Mouse (Mus musculus): ENCODE measurements around the gene Ccnt2. TPM values are rescaled to one million over a fixed set of nuclear protein-coding genes. Genes with fewer than 3 reads are reported as not detected.

Ccnt2 gene
- polyA plus RNA-seq (2014; fragmentation: Nextera tagmentation; extraction: Ambion mirVana), result 61.6 and 62.2 TPM in 2 replicates

DNA sequence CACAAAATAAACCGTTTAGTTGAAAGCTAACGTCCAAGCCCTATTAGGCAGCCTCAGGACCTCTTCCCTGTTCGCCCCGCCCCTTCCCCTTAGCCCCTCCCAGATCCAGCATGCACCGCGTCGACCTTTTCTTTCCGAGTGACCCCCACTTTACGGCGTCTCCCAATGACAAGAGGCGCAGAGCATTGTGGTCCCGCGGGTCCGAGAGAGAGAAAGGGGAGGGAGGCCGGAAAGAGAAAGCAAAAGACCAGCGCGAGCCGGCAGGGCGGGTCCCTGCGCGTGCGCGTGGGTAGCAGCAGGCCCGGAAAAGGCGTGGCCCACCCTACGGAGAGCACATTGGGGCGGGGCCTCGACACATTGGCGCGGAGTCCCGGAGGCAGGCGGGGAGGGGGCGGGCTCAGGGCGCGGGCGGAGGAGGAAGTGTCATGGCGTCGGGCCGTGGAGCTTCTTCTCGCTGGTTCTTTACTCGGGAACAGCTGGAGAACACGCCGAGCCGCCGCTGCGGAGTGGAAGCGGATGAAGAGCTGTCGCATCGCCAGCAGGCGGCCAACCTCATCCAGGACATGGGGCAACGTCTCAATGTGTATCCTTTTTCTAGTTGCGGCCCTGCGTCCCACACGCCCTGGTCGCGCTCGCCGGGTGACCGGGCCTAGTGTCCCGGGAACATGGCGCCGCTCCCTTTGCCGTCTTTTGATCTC is at the start of gene Ccnt2:
Ccnt2 (plus strand) TSS at position 362 of the 698 bp plus-strand sequence.
- H3K9me3 ChIP-seq (ENCODE audit: control insufficient read depth, low read length), result no peaks in the 10 kb centered on the region
- H3K4me2 ChIP-seq (ENCODE audit: low read length), result peak within 1 kb of the TSS; percentile 84
- H3K27ac ChIP-seq (replicated peaks in 1 of 2; ENCODE audit: control insufficient read depth in 1 of 2, insufficient read depth in 1 of 2, low read depth in 2 of 2, low read length in 2 of 2), result peak within 1 kb of the TSS; percentile 92 to 96
- peak; percentile 99 for ATAC-seq (ENCODE audit: insufficient number of reproducible peaks, insufficient read depth, low FRiP score, low read depth)
- WGBS, result under 1% methylated on average over 63 of the region's 63 CpGs
- H3K36me3 ChIP-seq (ENCODE audit: control insufficient read depth, insufficient read depth, low read length), result peaks cover 10% of the 10 kb centered on the region; the same call in 1 of the 2 replicates
- H3K27me3 ChIP-seq (ENCODE audit: control insufficient read depth, insufficient read depth, low read length), result no peaks in the 10 kb centered on the region
- H3K4me3 ChIP-seq (ENCODE audit: control insufficient read depth in 1 of 2, insufficient read depth in 1 of 2, low read depth in 1 of 2, low read length in 2 of 2), result peak within 1 kb of the TSS; percentile 76 to 77
- peak within 1 kb of the TSS; percentile 85 for H3K9ac ChIP-seq (ENCODE audit: low read length)
- H3K4me1 ChIP-seq (ENCODE audit: control insufficient read depth in 2 of 2, insufficient read depth in 2 of 2, low read length in 2 of 2), result peaks cover 6 to 28% of the 10 kb centered on the region in 2 experiments

DNA sequence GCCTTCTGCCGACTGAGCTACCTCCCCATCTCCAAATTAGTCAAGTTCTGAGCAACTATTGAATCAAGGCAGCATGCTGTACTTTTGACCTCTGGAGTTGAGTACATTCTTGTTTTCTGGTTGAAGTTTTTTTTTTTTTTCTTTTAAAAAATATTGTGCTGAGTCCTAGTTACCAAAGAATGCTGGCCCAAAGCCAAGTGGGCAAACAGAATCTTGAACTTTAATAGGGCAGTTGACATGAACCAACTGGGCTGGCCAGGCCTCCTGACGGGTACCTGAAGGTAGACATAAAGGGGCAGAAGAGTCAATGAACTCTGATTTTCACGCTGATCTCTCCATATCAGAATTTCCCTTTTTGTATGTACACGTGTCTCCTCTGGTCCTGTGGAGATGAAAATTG is 44.9 kb upstream of the Ccnt2 start, which contains the start of gene Acmsd:
Acmsd (plus strand) TSS at position 318 of the 400 bp plus-strand sequence.
- Histone ChIP-seq H3K27me3 (ENCODE audit: control insufficient read depth, insufficient read depth, low read length) (no peaks in the 10 kb centered on the region), H3K4me1 (ENCODE audit: control insufficient read depth in 2 of 2, insufficient read depth in 2 of 2, low read length in 2 of 2) (no peaks in the 10 kb centered on the region; a peak in 1 of 4 replicates), H3K4me2 (ENCODE audit: low read length) (no peak within 1 kb of the TSS), H3K9me3 (ENCODE audit: control insufficient read depth, low read length) (0 out of 2 replicates have a peak, but pooled peaks cover 3% of the 10 kb centered on the region), H3K27ac (replicated peaks in 1 of 2; ENCODE audit: control insufficient read depth in 1 of 2, insufficient read depth in 1 of 2, low read depth in 2 of 2, low read length in 2 of 2) (no peak within 1 kb of the TSS), H3K36me3 (ENCODE audit: control insufficient read depth, insufficient read depth, low read length) (no peaks in the 10 kb centered on the region), H3K9ac (ENCODE audit: low read length) (no peak within 1 kb of the TSS), H3K4me3 (ENCODE audit: control insufficient read depth in 1 of 2, insufficient read depth in 1 of 2, low read depth in 1 of 2, low read length in 2 of 2) (no peak within 1 kb of the TSS)
- no peak for ATAC-seq (ENCODE audit: insufficient number of reproducible peaks, insufficient read depth, low FRiP score, low read depth)
- WGBS, result 88% methylated on average over 4 of the region's 4 CpGs

DNA sequence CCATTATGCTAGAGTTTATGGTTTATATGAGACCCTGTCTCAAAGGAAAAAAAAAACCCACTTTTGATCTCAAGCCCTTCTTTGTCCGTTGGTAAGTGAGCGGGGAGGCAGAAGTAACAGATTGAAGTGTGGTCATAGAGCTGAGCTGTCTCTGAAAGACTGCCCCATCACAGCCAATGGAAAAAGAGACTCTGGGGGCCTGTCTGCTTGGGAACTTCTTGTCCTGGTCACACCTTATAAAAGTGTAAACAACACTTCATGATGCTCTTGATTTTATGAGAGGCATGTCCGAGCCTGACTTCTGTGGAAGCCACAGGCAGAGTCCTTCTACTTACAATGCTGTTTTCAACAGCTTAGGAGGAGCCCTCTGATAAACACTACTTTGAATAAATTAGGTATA is 42.9 kb upstream of the Ccnt2 start:
- no peak for ATAC-seq (ENCODE audit: insufficient number of reproducible peaks, insufficient read depth, low FRiP score, low read depth)
- 0 out of 2 replicates have a peak, but pooled peaks cover 3% of the 10 kb centered on the region for H3K9me3 ChIP-seq (ENCODE audit: control insufficient read depth, low read length)
- 65% methylated on average over 3 of the region's 3 CpGs for WGBS
- no peak overlapping the region for H3K4me2 ChIP-seq (ENCODE audit: low read length)
- H3K27me3 ChIP-seq (ENCODE audit: control insufficient read depth, insufficient read depth, low read length), result no peaks in the 10 kb centered on the region
- H3K9ac ChIP-seq (ENCODE audit: low read length), result no peak overlapping the region
- H3K36me3 ChIP-seq (ENCODE audit: control insufficient read depth, insufficient read depth, low read length), result no peaks in the 10 kb centered on the region
- no peak overlapping the region for H3K4me3 ChIP-seq (ENCODE audit: control insufficient read depth in 1 of 2, insufficient read depth in 1 of 2, low read depth in 1 of 2, low read length in 2 of 2)
- H3K27ac ChIP-seq (replicated peaks in 1 of 2; ENCODE audit: control insufficient read depth in 1 of 2, insufficient read depth in 1 of 2, low read depth in 2 of 2, low read length in 2 of 2), result no peak overlapping the region
- H3K4me1 ChIP-seq (ENCODE audit: control insufficient read depth in 2 of 2, insufficient read depth in 2 of 2, low read length in 2 of 2), result no peaks in the 10 kb centered on the region; a peak in 1 of 4 replicates

DNA sequence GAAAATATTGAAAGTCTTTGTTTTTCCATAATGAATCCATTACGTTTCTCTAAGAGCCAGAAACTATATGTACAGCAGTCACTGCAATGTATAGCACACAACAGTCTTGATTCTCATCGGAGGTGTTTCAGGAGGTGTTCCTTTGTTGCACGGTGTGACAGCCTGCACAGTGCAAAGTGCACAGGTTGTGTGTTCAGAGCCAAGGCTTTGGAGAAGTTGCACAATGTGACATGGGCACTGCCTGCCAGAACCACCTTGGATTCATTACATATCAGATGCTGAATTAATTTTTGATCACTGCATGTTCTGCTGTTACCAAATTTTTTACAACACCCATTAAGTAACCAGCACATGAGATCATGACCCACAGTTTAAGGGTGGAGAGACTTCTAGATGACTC is 41.5 kb upstream of the Ccnt2 start:
- no peaks in the 10 kb centered on the region; a peak in 1 of 4 replicates for H3K4me1 ChIP-seq (ENCODE audit: control insufficient read depth in 2 of 2, insufficient read depth in 2 of 2, low read length in 2 of 2)
- no peak overlapping the region for H3K4me2 ChIP-seq (ENCODE audit: low read length)
- no peaks in the 10 kb centered on the region for H3K27me3 ChIP-seq (ENCODE audit: control insufficient read depth, insufficient read depth, low read length)
- H3K9me3 ChIP-seq (ENCODE audit: control insufficient read depth, low read length), result 0 out of 2 replicates have a peak, but pooled peaks cover 3% of the 10 kb centered on the region
- 80% methylated on average over 3 of the region's 3 CpGs for WGBS
- no peak overlapping the region for H3K9ac ChIP-seq (ENCODE audit: low read length)
- H3K36me3 ChIP-seq (ENCODE audit: control insufficient read depth, insufficient read depth, low read length), result no peaks in the 10 kb centered on the region
- no peak overlapping the region for H3K27ac ChIP-seq (replicated peaks in 1 of 2; ENCODE audit: control insufficient read depth in 1 of 2, insufficient read depth in 1 of 2, low read depth in 2 of 2, low read length in 2 of 2)
- ATAC-seq (ENCODE audit: insufficient number of reproducible peaks, insufficient read depth, low FRiP score, low read depth), result no peak
- H3K4me3 ChIP-seq (ENCODE audit: control insufficient read depth in 1 of 2, insufficient read depth in 1 of 2, low read depth in 1 of 2, low read length in 2 of 2), result no peak overlapping the region

DNA sequence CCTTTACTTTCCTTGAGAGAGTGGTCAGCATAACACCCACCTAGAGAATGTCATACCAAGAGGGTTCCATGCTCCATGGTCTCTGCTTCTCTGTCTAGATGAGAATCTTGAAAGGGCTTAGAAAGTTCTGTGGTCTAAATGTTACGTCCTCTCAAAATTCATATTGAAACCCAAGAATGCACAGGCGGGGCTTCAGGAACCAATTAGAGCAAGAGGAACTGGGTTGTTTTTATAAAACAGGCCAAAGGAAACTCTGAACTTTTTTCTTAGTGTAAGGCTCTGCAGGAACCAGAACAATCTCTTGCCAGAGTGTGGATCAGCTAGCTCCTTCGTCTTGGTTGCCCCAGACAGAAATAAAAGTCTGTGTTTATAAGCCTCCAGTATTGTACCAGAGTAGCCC is 41.1 kb upstream of the Ccnt2 start:
- Histone ChIP-seq H3K9me3 (ENCODE audit: control insufficient read depth, low read length) (0 out of 2 replicates have a peak, but pooled peaks cover 3% of the 10 kb centered on the region), H3K4me1 (ENCODE audit: control insufficient read depth in 2 of 2, insufficient read depth in 2 of 2, low read length in 2 of 2) (no peaks in the 10 kb centered on the region; a peak in 1 of 4 replicates), H3K27me3 (ENCODE audit: control insufficient read depth, insufficient read depth, low read length) (no peaks in the 10 kb centered on the region), H3K4me2 (ENCODE audit: low read length) (no peak overlapping the region), H3K27ac (replicated peaks in 1 of 2; ENCODE audit: control insufficient read depth in 1 of 2, insufficient read depth in 1 of 2, low read depth in 2 of 2, low read length in 2 of 2) (no peak overlapping the region), H3K9ac (ENCODE audit: low read length) (no peak overlapping the region), H3K36me3 (ENCODE audit: control insufficient read depth, insufficient read depth, low read length) (no peaks in the 10 kb centered on the region), H3K4me3 (ENCODE audit: control insufficient read depth in 1 of 2, insufficient read depth in 1 of 2, low read depth in 1 of 2, low read length in 2 of 2) (no peak overlapping the region)
- ATAC-seq (ENCODE audit: insufficient number of reproducible peaks, insufficient read depth, low FRiP score, low read depth), result no peak
- WGBS, result 68% methylated on average over 3 of the region's 3 CpGs

DNA sequence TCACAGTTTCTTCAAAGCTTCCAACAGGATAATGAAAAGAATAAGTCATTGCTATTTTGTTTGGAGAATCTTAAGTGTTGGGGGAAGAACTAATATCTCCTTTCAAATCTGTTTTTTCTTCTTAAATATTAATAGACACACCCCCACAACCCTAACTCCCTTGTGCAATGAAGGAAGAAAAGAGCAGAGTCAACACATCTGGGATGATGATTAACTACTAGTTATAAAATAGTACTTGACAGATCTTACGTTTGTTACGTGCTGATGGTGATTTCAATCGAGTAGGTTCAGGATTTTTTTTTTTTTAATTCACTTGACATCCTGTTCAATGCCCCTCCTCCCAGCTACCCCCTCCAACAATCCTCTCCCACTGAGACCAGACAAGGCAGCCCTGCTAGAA is 38.6 kb upstream of the Ccnt2 start:
- H3K27me3 ChIP-seq (ENCODE audit: control insufficient read depth, insufficient read depth, low read length), result no peaks in the 10 kb centered on the region
- H3K4me3 ChIP-seq (ENCODE audit: control insufficient read depth in 1 of 2, insufficient read depth in 1 of 2, low read depth in 1 of 2, low read length in 2 of 2), result no peak overlapping the region
- 80% methylated on average over 3 of the region's 3 CpGs for WGBS
- no peaks in the 10 kb centered on the region; a peak in 1 of 4 replicates for H3K4me1 ChIP-seq (ENCODE audit: control insufficient read depth in 2 of 2, insufficient read depth in 2 of 2, low read length in 2 of 2)
- no peak for ATAC-seq (ENCODE audit: insufficient number of reproducible peaks, insufficient read depth, low FRiP score, low read depth)
- no peaks in the 10 kb centered on the region for H3K36me3 ChIP-seq (ENCODE audit: control insufficient read depth, insufficient read depth, low read length)
- H3K4me2 ChIP-seq (ENCODE audit: low read length), result no peak overlapping the region
- no peak overlapping the region for H3K27ac ChIP-seq (replicated peaks in 1 of 2; ENCODE audit: control insufficient read depth in 1 of 2, insufficient read depth in 1 of 2, low read depth in 2 of 2, low read length in 2 of 2)
- no peaks in the 10 kb centered on the region for H3K9me3 ChIP-seq (ENCODE audit: control insufficient read depth, low read length)
- H3K9ac ChIP-seq (ENCODE audit: low read length), result no peak overlapping the region

DNA sequence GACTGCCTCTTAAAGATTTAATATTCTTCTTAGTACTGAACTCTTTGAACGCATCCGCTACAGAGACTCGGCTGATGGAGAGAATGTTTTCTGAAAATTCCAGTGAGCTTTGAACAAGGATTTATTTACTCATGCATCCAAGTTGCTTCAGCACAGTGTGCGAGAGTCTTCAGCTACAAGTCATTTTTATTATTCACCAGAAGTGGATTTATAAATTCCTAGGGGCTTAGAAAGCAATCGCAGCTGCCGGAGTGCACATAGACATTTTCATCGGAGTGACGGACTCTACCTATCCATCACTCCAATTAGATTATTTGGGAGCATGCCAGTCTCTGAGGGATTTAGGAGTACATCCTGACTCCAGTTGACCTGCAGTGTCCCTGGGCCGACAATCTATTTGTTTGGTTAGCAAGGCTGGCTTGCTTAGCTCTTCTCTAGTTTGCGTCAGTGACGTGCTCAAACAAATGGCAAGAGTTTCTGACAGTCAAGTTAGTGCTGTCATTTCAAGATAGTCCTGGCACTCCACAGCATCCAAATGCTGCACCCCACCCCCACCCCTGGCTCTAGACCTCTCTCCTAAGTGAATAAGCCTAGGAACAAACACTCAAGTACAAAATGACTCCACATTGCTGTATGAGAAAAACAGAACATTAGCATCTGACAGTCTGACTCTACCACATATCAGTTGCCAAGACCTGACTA is 23.4 kb upstream of the Ccnt2 start:
- no peaks in the 10 kb centered on the region for H3K36me3 ChIP-seq (ENCODE audit: control insufficient read depth, insufficient read depth, low read length)
- H3K27ac ChIP-seq (replicated peaks in 1 of 2; ENCODE audit: control insufficient read depth in 1 of 2, insufficient read depth in 1 of 2, low read depth in 2 of 2, low read length in 2 of 2), result no peak overlapping the region
- H3K9ac ChIP-seq (ENCODE audit: low read length), result no peak overlapping the region
- H3K4me3 ChIP-seq (ENCODE audit: control insufficient read depth in 1 of 2, insufficient read depth in 1 of 2, low read depth in 1 of 2, low read length in 2 of 2), result no peak overlapping the region
- H3K9me3 ChIP-seq (ENCODE audit: control insufficient read depth, low read length), result no peaks in the 10 kb centered on the region
- WGBS, result 68% methylated on average over 11 of the region's 11 CpGs
- no peak for ATAC-seq (ENCODE audit: insufficient number of reproducible peaks, insufficient read depth, low FRiP score, low read depth)
- no peak overlapping the region for H3K4me2 ChIP-seq (ENCODE audit: low read length)
- no peaks in the 10 kb centered on the region for H3K4me1 ChIP-seq (ENCODE audit: control insufficient read depth in 2 of 2, insufficient read depth in 2 of 2, low read length in 2 of 2)
- no peaks in the 10 kb centered on the region for H3K27me3 ChIP-seq (ENCODE audit: control insufficient read depth, insufficient read depth, low read length)
